Mouse (Mus musculus) liver, embryonic 14.5 days (tissue): ENCODE measurements at regions not wholly inside any gene's neighbourhood (a gene's known extent, or its start where the extent isn't known, plus 50 kb on each side); places are given as distances from the start of the nearest gene placed in this dataset.

Experiments used
- ATAC-seq: fragments of 200-750 bp; cut with Nextera tagmentation; 2 replicates; pipeline ENCODE4 v1.8.0; 2017; ENCODE audit warnings: moderate number of reproducible peaks, mild to moderate bottlenecking, moderate library complexity; ENCODE audit not compliant: insufficient read depth
- DNase-seq, 3 experiments: peaks; one replicate each; pipeline ENCODE4 v3.0.0-alpha.2; 2012 to 2013; ENCODE audit warnings: low read depth in 3 of 3, low spot score in 3 of 3
- H3K27ac ChIP-seq: fragments of 300-500 bp; sonication (generic); 2 replicates; pipeline ENCODE4 v1.5.1; 2014; ENCODE audit warnings: moderate library complexity, mild to moderate bottlenecking, control low read depth, inconsistent platforms
- H3K27me3 ChIP-seq: fragments of 300-500 bp; sonication (generic); 2 replicates; pipeline ENCODE4 v1.6.1; 2014; ENCODE audit warnings: mild to moderate bottlenecking, low read length, moderate library complexity; ENCODE audit not compliant: control insufficient read depth, insufficient read depth
- H3K36me3 ChIP-seq: fragments of 300-500 bp; sonication (generic); replicated peaks from 2 replicates; pipeline ENCODE4 v1.6.1; 2014; ENCODE audit warnings: low read depth; ENCODE audit not compliant: control insufficient read depth, insufficient read depth
- H3K4me1 ChIP-seq, 2 experiments: fragments of 200-500 bp in 1 of 2; fragments of 300-500 bp in 1 of 2; sonication (generic) in 1 of 2; replicated peaks; 2 replicates each; pipeline ENCODE4 v1.6.1; 2012 to 2014; ENCODE audit warnings: antibody characterized with exemption in 1 of 2, inconsistent platforms in 1 of 2, low read length in 1 of 2; ENCODE audit not compliant: control insufficient read depth in 2 of 2, insufficient read depth in 2 of 2
- H3K4me2 ChIP-seq: fragments of 300-500 bp; sonication (generic); 2 replicates; pipeline ENCODE4 v1.6.1; 2014; ENCODE audit warnings: low read depth, mild to moderate bottlenecking, control low read depth, moderate library complexity
- H3K4me3 ChIP-seq, 2 experiments: fragments of 200-500 bp in 1 of 2; fragments of 300-500 bp in 1 of 2; sonication (generic) in 1 of 2; 2 replicates each; pipeline ENCODE4 v1.5.1; 2012 to 2014; ENCODE audit warnings: low read depth in 2 of 2, low read length in 2 of 2, mild to moderate bottlenecking in 2 of 2, control low read depth in 1 of 2, inconsistent platforms in 1 of 2, moderate library complexity in 1 of 2; ENCODE audit not compliant: insufficient read depth in 1 of 2
- H3K9ac ChIP-seq: fragments of 300-500 bp; sonication (generic); replicated peaks from 2 replicates; pipeline ENCODE4 v1.6.1; 2014; ENCODE audit warnings: mild to moderate bottlenecking, control low read depth, moderate library complexity
- H3K9me3 ChIP-seq: fragments of 300-500 bp; sonication (generic); 2 replicates; pipeline ENCODE4 v1.6.1; 2016; ENCODE audit warnings: low read length, mixed read lengths; ENCODE audit not compliant: control insufficient read depth
- CTCF ChIP-seq: IDR thresholded peaks from 2 replicates; pipeline ENCODE4 v1.5.1; 2016; ENCODE audit warnings: antibody characterized with exemption, low read depth, control low read depth
- EP300 ChIP-seq: IDR thresholded peaks from 2 replicates; pipeline ENCODE4 v1.6.1; 2016; ENCODE audit warnings: antibody characterized with exemption, low read depth
- WGBS: fragments of 180-500 bp; shearing (Covaris S2); extraction: QIAGEN DNeasy Blood & Tissue Kit; methylation state at CpG from one replicate; pipeline ENCODE4 v1.1.7; 2014; ENCODE audit not compliant: insufficient replicate concordance; 5-methylcytosine and 5-hydroxymethylcytosine counted together

GRCm38 (mm10) chr11:48417615-48418014, 382.5 kb upstream of the Rack1 start:
- DNase-seq = no peak
- TF ChIP-seq EP300 (no peak), CTCF (no peak)
- Histone ChIP-seq H3K4me1 (no peaks in the 10 kb centered on the region), H3K9ac (no peak overlapping the region), H3K36me3 (no peaks in the 10 kb centered on the region), H3K27ac (no peak overlapping the region), H3K4me3 (no peak overlapping the region), H3K27me3 (no peaks in the 10 kb centered on the region), H3K9me3 (no peaks in the 10 kb centered on the region), H3K4me2 (no peak overlapping the region)
- WGBS = 57% methylated on average over 2 of the region's 2 CpGs
- no peak for ATAC-seq

DNA sequence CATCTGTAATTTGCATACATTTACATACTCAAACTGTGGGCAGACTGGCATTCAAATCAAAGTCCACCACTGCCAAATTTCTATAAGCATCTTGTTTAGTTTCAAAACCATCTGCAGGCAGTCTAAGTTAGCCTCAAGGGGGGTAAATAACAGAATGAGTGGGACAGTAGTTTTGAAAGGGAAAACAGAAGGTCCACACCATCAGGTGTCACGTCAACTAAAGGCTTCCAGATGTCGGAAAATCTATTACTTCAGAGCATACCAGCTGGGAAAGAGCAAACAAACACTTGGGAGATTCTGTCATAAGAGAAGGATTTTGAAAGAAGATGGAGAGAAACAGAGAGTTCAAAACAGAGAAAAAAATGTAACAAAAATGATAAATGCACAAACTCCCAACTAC, 402.1 kb upstream of the Rack1 start:
- Histone ChIP-seq H3K27me3 (no peaks in the 10 kb centered on the region), H3K4me3 (no peak overlapping the region), H3K9me3 (no peaks in the 10 kb centered on the region), H3K27ac (no peak overlapping the region), H3K4me1 (no peaks in the 10 kb centered on the region), H3K9ac (no peak overlapping the region), H3K36me3 (no peaks in the 10 kb centered on the region), H3K4me2 (no peak overlapping the region)
- ATAC-seq (no peak), DNase-seq (no peak)
- 51% methylated on average over 2 of the region's 2 CpGs for WGBS
- TF ChIP-seq EP300 = no peak
- no peak for TF ChIP-seq CTCF

GRCm38 (mm10) chr11:48381489-48381888, 392.7 kb upstream of the Sgcd start:
- no peaks in the 10 kb centered on the region for H3K4me1 ChIP-seq
- H3K4me3 ChIP-seq = no peak overlapping the region
- no peaks in the 10 kb centered on the region for H3K27me3 ChIP-seq
- no peak overlapping the region for H3K9ac ChIP-seq
- 53% methylated on average over 4 of the region's 4 CpGs for WGBS
- DNase-seq (no peak), ATAC-seq (no peak)
- no peaks in the 10 kb centered on the region for H3K9me3 ChIP-seq
- no peak overlapping the region for H3K4me2 ChIP-seq
- TF ChIP-seq EP300 (no peak), CTCF (no peak)
- H3K36me3 ChIP-seq = no peaks in the 10 kb centered on the region
- H3K27ac ChIP-seq = no peak overlapping the region

DNA sequence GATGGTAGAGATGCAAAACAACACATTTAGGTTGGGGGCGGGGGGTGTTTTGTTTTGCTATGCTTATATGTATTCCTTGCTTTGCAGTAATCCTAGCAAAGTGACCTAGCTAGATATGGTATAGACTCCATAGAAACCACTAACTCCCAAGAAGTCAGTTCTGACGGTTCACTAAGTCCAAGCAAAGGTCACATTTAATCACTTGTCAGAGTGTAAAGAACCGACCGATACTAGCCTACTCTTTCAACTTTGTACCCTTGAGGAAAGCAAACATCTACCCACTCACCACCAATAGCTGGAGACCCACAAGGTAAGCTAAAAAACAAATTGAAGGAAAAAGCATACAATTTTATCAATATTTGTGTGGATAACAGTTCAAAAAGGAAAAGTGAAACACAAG, 389.3 kb upstream of the Sgcd start:
- DNase-seq (no peak), ATAC-seq (no peak)
- no peaks in the 10 kb centered on the region for H3K4me1 ChIP-seq
- H3K27ac ChIP-seq = no peak overlapping the region
- TF ChIP-seq EP300 (no peak), CTCF (no peak)
- H3K9me3 ChIP-seq = no peaks in the 10 kb centered on the region
- no peaks in the 10 kb centered on the region for H3K36me3 ChIP-seq
- no peaks in the 10 kb centered on the region for H3K27me3 ChIP-seq
- H3K9ac ChIP-seq = no peak overlapping the region
- H3K4me2 ChIP-seq = no peak overlapping the region
- 62% methylated on average over 4 of the region's 4 CpGs for WGBS
- no peak overlapping the region for H3K4me3 ChIP-seq

DNA sequence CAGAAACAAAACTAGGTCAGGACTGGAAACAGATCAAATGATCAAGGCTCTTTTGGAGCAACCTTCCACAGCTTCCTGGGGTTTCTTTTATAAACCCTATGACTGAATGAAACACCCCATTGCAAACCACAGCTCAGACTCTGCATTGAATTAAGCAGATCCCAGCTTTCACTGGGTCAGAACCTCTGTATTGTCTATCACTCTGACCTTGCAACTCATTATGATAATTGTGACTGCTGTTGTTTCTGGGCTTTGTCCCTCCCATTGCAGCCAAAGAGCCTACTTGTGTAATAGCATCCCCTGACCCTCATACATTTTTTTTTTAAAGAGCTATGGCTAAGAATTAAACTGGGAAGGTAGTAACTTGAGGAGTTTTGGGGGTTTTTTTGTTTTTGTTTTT, 388.5 kb upstream of the Sgcd start:
- DNase-seq = no peak
- Histone ChIP-seq H3K36me3 (no peaks in the 10 kb centered on the region), H3K27me3 (no peaks in the 10 kb centered on the region), H3K27ac (no peak overlapping the region), H3K9ac (no peak overlapping the region), H3K4me2 (no peak overlapping the region), H3K4me1 (no peaks in the 10 kb centered on the region), H3K9me3 (no peaks in the 10 kb centered on the region), H3K4me3 (no peak overlapping the region)
- ATAC-seq = no peak
- no peak for TF ChIP-seq CTCF
- TF ChIP-seq EP300 = no peak
